Mouse (Mus musculus): ENCODE results near the gene Dlk1.

- TF ChIP-seq CTCF (conservative IDR thresholded peaks at IDR 0.05; ENCODE audit: low read length) (no peak), NANOG (IDR thresholded peaks at IDR 0.05; ENCODE audit: borderline replicate concordance, low read length) (no peak)
These were observed 708 bp downstream of the Dlk1 start for GRCm38 (mm10) chr12:109453065-109453997.
